Mouse (Mus musculus) cerebellum, adult 11-12 months (tissue): ENCODE results near the gene Pacrg.

ENCODE experiments used
- DNase-seq: peaks from one replicate; pipeline ENCODE4 v3.0.0; 2022

Gene Pacrg

GRCm38 (mm10) chr17:10540772-10541171 lies 299.3 kb downstream of the Pacrg start:
- no peak for DNase-seq

GRCm38 (mm10) chr17:10534206-10534605 lies 305.9 kb downstream of the Pacrg start:
- peak; percentile 14 for DNase-seq

GRCm38 (mm10) chr17:10533461-10533860 lies 306.6 kb downstream of the Pacrg start:
- no peak for DNase-seq

GRCm38 (mm10) chr17:10531024-10531423 lies 309.1 kb downstream of the Pacrg start:
- DNase-seq: no peak

- DNase-seq: no peak
Measured at GRCm38 (mm10) chr17:10529329-10529955, 310.7 kb downstream of the Pacrg start.

- no peak for DNase-seq
Measured at GRCm38 (mm10) chr17:10521282-10521681, 318.8 kb downstream of the Pacrg start.

GRCm38 (mm10) chr17:10519506-10520155 lies 320.5 kb downstream of the Pacrg start:
- DNase-seq: no peak

- DNase-seq: no peak
Measured at GRCm38 (mm10) chr17:10514812-10515211, 325.3 kb downstream of the Pacrg start.

- DNase-seq: no peak
Measured at GRCm38 (mm10) chr17:10510913-10511759, 329.0 kb downstream of the Pacrg start.

GRCm38 (mm10) chr17:10510467-10510866 lies 329.6 kb downstream of the Pacrg start:
- no peak for DNase-seq

GRCm38 (mm10) chr17:10508088-10508487 lies 332.0 kb downstream of the Pacrg start:
- DNase-seq: no peak

- DNase-seq: peak; percentile 55
Measured at GRCm38 (mm10) chr17:10507466-10507865, 332.6 kb downstream of the Pacrg start.

GRCm38 (mm10) chr17:10506896-10507295 lies 333.2 kb downstream of the Pacrg start:
- DNase-seq: no peak

GRCm38 (mm10) chr17:10501439-10501838 lies 338.7 kb downstream of the Pacrg start:
- DNase-seq: no peak

GRCm38 (mm10) chr17:10500795-10501432 lies 339.2 kb downstream of the Pacrg start:
- DNase-seq: no peak

- DNase-seq: no peak
Measured at GRCm38 (mm10) chr17:10498935-10499655, 341.0 kb downstream of the Pacrg start.

GRCm38 (mm10) chr17:10497781-10498420 lies 342.2 kb downstream of the Pacrg start:
- no peak for DNase-seq

GRCm38 (mm10) chr17:10496066-10496465 lies 344.0 kb downstream of the Pacrg start:
- no peak for DNase-seq

- no peak for DNase-seq
Measured at GRCm38 (mm10) chr17:10495588-10495987, 344.5 kb downstream of the Pacrg start.

GRCm38 (mm10) chr17:10493124-10493523 lies 347.0 kb downstream of the Pacrg start:
- peak; percentile 25 for DNase-seq

- DNase-seq: no peak
Measured at GRCm38 (mm10) chr17:10490374-10491169, 349.5 kb downstream of the Pacrg start.
